In the genomic region with DNA sequence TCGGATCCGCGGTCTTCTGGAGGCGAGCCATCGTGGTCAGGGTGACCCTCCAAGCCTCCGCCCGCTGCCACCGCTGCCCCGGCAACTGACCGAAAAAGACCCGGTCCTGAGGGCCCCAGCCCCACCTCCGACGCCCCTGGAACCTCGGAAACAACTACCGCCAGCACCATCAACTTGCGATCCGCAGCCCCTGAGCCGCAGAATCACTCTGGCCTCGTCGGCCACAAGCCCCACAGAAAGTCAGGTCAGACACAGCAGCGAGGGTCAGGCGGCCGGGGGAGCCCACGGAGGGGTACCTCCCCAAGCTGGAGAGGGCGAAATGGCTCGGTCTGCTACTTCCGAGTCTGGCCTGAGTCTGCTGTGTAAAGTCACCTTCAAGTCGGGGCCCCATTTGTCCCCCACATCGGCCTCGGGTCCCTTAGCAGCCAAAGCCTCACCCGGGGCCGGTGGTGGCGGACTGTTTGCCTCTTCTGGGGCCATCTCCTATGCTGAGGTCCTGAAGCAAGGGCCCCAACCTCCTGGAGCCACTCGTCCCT, we compare ENCODE assay signal across 8 mouse cellular contexts. TPM values are rescaled to one million over a fixed set of nuclear protein-coding genes. Genes with fewer than 3 reads are reported as not detected.
DNase-seq lines count a peak whose midpoint lies in the region; ATAC-seq and TF ChIP-seq lines count a peak whose summit lies in the region.

No protein-coding gene starts in this region.

- H3K27ac ChIP-seq in heart, postnatal 0 days (ENCODE audit: low read depth), result no peak overlapping the region
- no peak overlapping the region for H3K27ac ChIP-seq in midbrain, embryonic 11.5 days (ENCODE audit: low read depth, low read length)

- H3K4me2 ChIP-seq in heart, postnatal 0 days (ENCODE audit: low read depth, low read length), result peak overlapping the region; percentile 66
- peak overlapping the region; percentile 83 for H3K4me2 ChIP-seq in midbrain, embryonic 11.5 days

- no peak for TF ChIP-seq CTCF in C2C12 (IDR thresholded peaks at IDR 0.05; ENCODE audit: control insufficient read depth, insufficient read depth, insufficient read length)
- TF ChIP-seq CTCF in heart, postnatal 0 days (IDR thresholded peaks at IDR 0.05; ENCODE audit: low read depth), result no peak

- peaks cover 16% of the 10 kb centered on the region for H3K4me1 ChIP-seq in heart, postnatal 0 days (ENCODE audit: control insufficient read depth, insufficient read depth)
- peaks cover 39% of the 10 kb centered on the region for H3K4me1 ChIP-seq in midbrain, embryonic 11.5 days (ENCODE audit: control insufficient read depth, insufficient read depth, low read length)

- H3K79me2 ChIP-seq in C2C12 (ENCODE audit: control insufficient read depth, insufficient read depth), result peaks cover 12% of the 10 kb centered on the region

- intact Hi-C loops in left cerebral cortex, postnatal 36 days (cut with DNase I), result no loop called here

- no peaks in the 10 kb centered on the region for H3K79me3 ChIP-seq in C2C12 (ENCODE audit: low read depth)

- peaks cover 26% of the 10 kb centered on the region for H3K36me3 ChIP-seq in C2C12 (ENCODE audit: control insufficient read depth, insufficient read depth)
- H3K36me3 ChIP-seq in heart, postnatal 0 days (replicated peaks; ENCODE audit: control insufficient read depth, insufficient read depth, low read length), result peaks cover 34% of the 10 kb centered on the region
- H3K36me3 ChIP-seq in midbrain, embryonic 11.5 days (ENCODE audit: control insufficient read depth, insufficient read depth, low read length), result peaks cover 22% of the 10 kb centered on the region

- peak; percentile 37 for DNase-seq in cerebellum, adult 9-10 months
- DNase-seq in cerebellum, postnatal 14 days, result no peak
- DNase-seq in heart, postnatal 0 days (ENCODE audit: low spot score), result no peak
- DNase-seq in midbrain, embryonic 11.5 days (ENCODE audit: low spot score, missing footprints), result peak; percentile 89
- DNase-seq in left cerebral cortex, postnatal 36 days (ENCODE audit: low spot score in 2 of 2), result no peak
- DNase-seq in cerebellum, adult 11-12 months, result no peak
- no peak for DNase-seq in right cerebral cortex, postnatal 25 days

- peak overlapping the region; percentile 38 for H3ac ChIP-seq in C2C12 (ENCODE audit: control insufficient read depth, insufficient read length, low read depth)

- H3K27me3 ChIP-seq in C2C12 (ENCODE audit: control insufficient read depth, insufficient read depth, insufficient read length), result no peaks in the 10 kb centered on the region
- H3K27me3 ChIP-seq in heart, postnatal 0 days (ENCODE audit: control insufficient read depth, insufficient read depth, low read length), result peaks cover 50% of the 10 kb centered on the region
- H3K27me3 ChIP-seq in midbrain, embryonic 11.5 days (ENCODE audit: control insufficient read depth, insufficient read depth, low read length), result peaks cover 34% of the 10 kb centered on the region

- TF ChIP-seq EP300 in heart, postnatal 0 days (IDR thresholded peaks at IDR 0.05; ENCODE audit: low read depth), result no peak

- no peak overlapping the region for H3K4me3 ChIP-seq in C2C12 (ENCODE audit: insufficient read depth, poor library complexity, severe bottlenecking)
- H3K4me3 ChIP-seq in heart, postnatal 0 days (ENCODE audit: low read depth, low read length), result peak overlapping the region; percentile 59
- H3K4me3 ChIP-seq in midbrain, embryonic 11.5 days (ENCODE audit: low read depth, low read length), result peak overlapping the region; percentile 55

- no peaks in the 10 kb centered on the region for H3K9me3 ChIP-seq in heart, postnatal 0 days (replicated peaks; ENCODE audit: control insufficient read depth, low read length)
- H3K9me3 ChIP-seq in midbrain, embryonic 11.5 days (ENCODE audit: control insufficient read depth, low read length), result no peaks in the 10 kb centered on the region

- H3K9ac ChIP-seq in heart, postnatal 0 days (replicated peaks; ENCODE audit: low read depth, low read length), result peak overlapping the region; percentile 15; the same call in 1 of the 2 replicates
- H3K9ac ChIP-seq in midbrain, embryonic 11.5 days (ENCODE audit: low read length), result peak overlapping the region; percentile 52

- no peak for ATAC-seq in heart, postnatal 0 days (ENCODE audit: insufficient read depth, low read depth)
- no peak for ATAC-seq in midbrain, embryonic 11.5 days (ENCODE audit: low FRiP score)

- WGBS in heart, postnatal 0 days, result 9% methylated on average over 34 of the region's 34 CpGs
- WGBS in midbrain, embryonic 11.5 days, result 5% methylated on average over 34 of the region's 34 CpGs

TF ChIP-seq in C2C12, 6 proteins besides CTCF, POLR2A, EP300 and RAD21:
- TF ChIP-seq MAX (IDR thresholded peaks at IDR 0.05) (no peak), FOSL1 (IDR thresholded peaks at IDR 0.05; ENCODE audit: insufficient read depth, low read length, poor library complexity, severe bottlenecking) (no peak), CEBPB (IDR thresholded peaks at IDR 0.05; ENCODE audit: low read depth) (no peak), MYOD1 (IDR thresholded peaks at IDR 0.05; ENCODE audit: control insufficient read depth, insufficient read length, low read depth) (no peak), USF1 (IDR thresholded peaks at IDR 0.05; ENCODE audit: low read depth) (no peak), MYOG (IDR thresholded peaks at IDR 0.05; ENCODE audit: control insufficient read depth, extremely low read depth, insufficient read length) (no peak)

RNA-seq across cellular contexts. Expression of gene Spred3, which starts 1.4 kb away (rescaled TPM):
- polyA plus RNA-seq in C2C12 (2012; fragmentation: generic; extraction: Trizol), result 3.1 TPM
- 2.7 and 4.7 TPM in 2 replicates for total RNA-seq in heart, postnatal 0 days (2014; rRNA removed; ENCODE audit: low replicate concordance)
- polyA plus RNA-seq in heart, postnatal 0 days (2015; fragmentation: Nextera tagmentation; extraction: Ambion mirVana), result 0.80 and 1.00 TPM in 2 replicates
- 4.9 and 5.1 TPM in 2 replicates for polyA plus RNA-seq in midbrain, embryonic 11.5 days (2014; fragmentation: Nextera tagmentation; extraction: Ambion mirVana)
- 10 to 100 TPM; 41.8 to 62.4 TPM for total RNA-seq in left cerebral cortex, postnatal 36 days (2021)

RNA-seq across cellular contexts. Expression of gene Ggn, which starts 1.6 kb away (rescaled TPM):
- 0.82 TPM for polyA plus RNA-seq in C2C12 (2012; fragmentation: generic; extraction: Trizol)
- total RNA-seq in heart, postnatal 0 days (2014; rRNA removed; ENCODE audit: low replicate concordance), result 0.23 TPM in 1 of 2 replicates, not detected in the other
- 0.14 and 0.26 TPM in 2 replicates for polyA plus RNA-seq in heart, postnatal 0 days (2015; fragmentation: Nextera tagmentation; extraction: Ambion mirVana)
- 0.60 and 0.63 TPM in 2 replicates for polyA plus RNA-seq in midbrain, embryonic 11.5 days (2014; fragmentation: Nextera tagmentation; extraction: Ambion mirVana)
- total RNA-seq in left cerebral cortex, postnatal 36 days (2021), result 1 to 10 TPM in 1 of 2 experiments, under 1 TPM in 1; 0.88 to 1.4 TPM

RNA-seq across cellular contexts. Expression of gene Psmd8, which starts 8.9 kb away (rescaled TPM):
- polyA plus RNA-seq in C2C12 (2012; fragmentation: generic; extraction: Trizol), result 388 TPM
- total RNA-seq in heart, postnatal 0 days (2014; rRNA removed; ENCODE audit: low replicate concordance), result 296 and 383 TPM in 2 replicates
- polyA plus RNA-seq in heart, postnatal 0 days (2015; fragmentation: Nextera tagmentation; extraction: Ambion mirVana), result 250 and 255 TPM in 2 replicates
- 322 and 332 TPM in 2 replicates for polyA plus RNA-seq in midbrain, embryonic 11.5 days (2014; fragmentation: Nextera tagmentation; extraction: Ambion mirVana)
- total RNA-seq in left cerebral cortex, postnatal 36 days (2021), result 100 to 1,000 TPM; 126 to 136 TPM

RNA-seq across cellular contexts. Expression of gene Fam98c, which starts 15.6 kb away (rescaled TPM):
- polyA plus RNA-seq in C2C12 (2012; fragmentation: generic; extraction: Trizol), result 7.7 TPM
- total RNA-seq in heart, postnatal 0 days (2014; rRNA removed; ENCODE audit: low replicate concordance), result 24.5 and 28.1 TPM in 2 replicates
- polyA plus RNA-seq in heart, postnatal 0 days (2015; fragmentation: Nextera tagmentation; extraction: Ambion mirVana), result 23.1 and 23.2 TPM in 2 replicates
- polyA plus RNA-seq in midbrain, embryonic 11.5 days (2014; fragmentation: Nextera tagmentation; extraction: Ambion mirVana), result 13.6 and 14.8 TPM in 2 replicates
- 10 to 100 TPM; 35.3 to 40.3 TPM for total RNA-seq in left cerebral cortex, postnatal 36 days (2021)

RNA-seq across cellular contexts. Expression of gene Rasgrp4, which starts 37.0 kb away (rescaled TPM):
- 0.01 TPM for polyA plus RNA-seq in C2C12 (2012; fragmentation: generic; extraction: Trizol)
- 0.19 and 1.9 TPM in 2 replicates for total RNA-seq in heart, postnatal 0 days (2014; rRNA removed; ENCODE audit: low replicate concordance)
- polyA plus RNA-seq in heart, postnatal 0 days (2015; fragmentation: Nextera tagmentation; extraction: Ambion mirVana), result 0.18 and 0.79 TPM in 2 replicates
- polyA plus RNA-seq in midbrain, embryonic 11.5 days (2014; fragmentation: Nextera tagmentation; extraction: Ambion mirVana), result 0.28 and 0.48 TPM in 2 replicates
- total RNA-seq in left cerebral cortex, postnatal 36 days (2021), result 1 to 10 TPM in 1 of 2 experiments, under 1 TPM in 1; 0.89 to 2.5 TPM

Comparison
In these comparisons a context has a peak if more than half of its experiments do, and no peak if none do; other contexts are left out.
1. DNase-seq: peak in cerebellum, adult 9-10 months (single experiment) and midbrain, embryonic 11.5 days (single experiment); none in cerebellum, postnatal 14 days (0 of 2), heart, postnatal 0 days (single experiment), left cerebral cortex, postnatal 36 days (0 of 2), cerebellum, adult 11-12 months (single experiment) and right cerebral cortex, postnatal 25 days (single experiment).